Mouse (Mus musculus): ENCODE results near the gene Olfr1385.
"Not testable (repeated sequence)": the region's sequence is repeated elsewhere in the genome, so short reads cannot be mapped to it uniquely, and the experiment has no call there.

Gene Olfr1385

DNA sequence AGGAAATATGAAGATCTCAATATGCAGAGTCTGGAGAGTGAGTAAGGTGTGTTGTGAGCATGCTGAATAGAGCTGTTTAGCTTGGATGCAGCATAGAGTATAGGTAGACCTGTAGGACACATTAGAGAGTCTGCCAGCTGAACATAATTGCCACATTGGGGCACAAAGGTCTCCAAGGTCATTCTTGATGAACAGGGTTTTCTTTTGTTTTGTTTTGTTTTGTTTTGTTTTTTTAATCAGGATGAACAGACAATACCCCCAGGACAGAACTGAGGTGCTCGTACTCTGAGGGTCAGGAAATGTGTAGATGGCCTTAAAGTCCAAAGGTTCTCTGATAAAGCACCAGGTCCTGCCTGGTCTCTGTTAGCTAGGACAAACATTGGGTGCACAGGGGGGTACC, at the start of gene Olfr1385:
Gene Olfr1385, plus strand, starts transcription at position 301 of the 400 bp plus-strand sequence.
- not testable (repeated sequence) for DNase-seq

DNA sequence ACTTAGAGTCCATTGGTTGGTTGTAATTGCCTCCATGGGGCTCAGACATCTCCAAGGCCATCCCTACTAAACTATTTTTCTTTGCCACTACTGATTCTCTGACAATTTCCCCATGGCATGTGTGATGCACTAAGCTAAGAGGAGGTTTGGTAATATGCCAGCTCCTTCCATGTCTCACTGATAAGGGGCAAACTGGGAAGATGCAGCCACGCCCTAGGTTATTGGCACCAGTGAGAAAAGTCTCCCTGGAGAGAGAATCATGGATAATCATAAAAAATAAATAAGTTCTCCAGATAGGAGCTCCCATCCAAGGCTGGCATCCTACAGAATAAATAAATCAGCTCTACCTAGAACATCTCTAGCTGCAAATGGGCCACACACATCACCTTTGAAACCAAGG, 33.8 kb upstream of the Olfr1385 start, which contains the start of gene Olfr1387:
Gene Olfr1387, plus strand, starts transcription at position 301 of the 400 bp plus-strand sequence.
- no peak for DNase-seq

DNA sequence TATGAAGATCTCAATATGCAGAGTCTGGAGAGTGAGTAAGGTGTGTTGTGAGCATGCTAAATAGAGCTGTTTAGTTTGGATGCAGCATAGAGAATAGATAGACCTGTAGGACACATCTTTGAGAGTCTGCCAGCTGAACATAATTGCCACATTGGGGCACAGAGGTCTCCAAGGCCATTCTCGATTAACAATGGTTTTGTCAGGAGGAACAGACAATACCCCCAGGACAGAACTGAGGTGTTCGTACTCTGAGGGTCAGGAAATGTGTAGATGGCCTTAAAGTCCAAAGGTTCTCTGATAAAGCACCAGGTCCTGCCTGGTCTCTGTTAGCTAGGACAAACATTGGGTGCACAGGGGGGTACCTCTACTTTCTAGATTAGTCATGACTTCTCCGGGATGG, 24.1 kb upstream of the Olfr1385 start, which contains the start of gene Olfr1386:
Gene Olfr1386, plus strand, starts transcription at position 301 of the 400 bp plus-strand sequence.
- DNase-seq, result not testable (repeated sequence)

DNA sequence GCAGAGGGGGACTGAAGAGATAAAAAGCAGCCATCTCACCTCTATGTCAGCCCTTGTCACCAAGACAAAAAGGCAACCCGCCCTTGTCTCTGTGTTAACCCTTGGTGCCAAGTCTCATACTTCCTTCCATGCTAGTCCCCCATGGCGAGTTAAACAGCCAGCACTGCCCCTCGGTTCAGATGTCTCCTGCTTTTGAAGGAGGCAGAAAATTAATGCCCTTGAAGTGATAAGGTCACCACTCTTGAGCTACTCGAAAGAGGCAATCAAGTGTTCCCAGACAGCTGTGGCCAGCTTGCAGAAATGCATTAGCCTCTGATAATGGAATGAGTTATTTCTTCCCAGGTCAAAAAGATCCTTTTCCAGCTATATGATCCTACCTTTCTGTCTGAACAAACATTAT, 2.9 kb upstream of the Olfr1385 start:
- no peak for DNase-seq

DNA sequence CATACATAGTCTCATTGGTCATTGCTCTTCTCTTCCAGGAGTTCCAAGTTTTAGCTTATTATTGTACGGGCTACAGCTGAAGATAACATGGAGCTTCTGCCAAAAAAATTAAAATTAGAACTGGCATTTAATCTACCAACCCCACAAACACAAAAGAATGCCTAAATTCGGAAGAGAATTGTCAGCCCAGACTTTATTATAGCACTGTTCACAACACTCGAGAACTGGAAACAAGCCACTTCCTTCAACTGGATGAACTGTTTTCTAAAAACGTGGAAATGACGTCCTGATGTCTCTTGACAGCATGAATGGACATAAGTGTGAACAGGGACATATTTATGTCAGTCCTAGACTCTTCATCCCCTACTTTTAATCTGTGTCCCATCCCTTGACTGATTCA, 29.2 kb downstream of the Olfr1385 start:
- DNase-seq, result no peak

DNA sequence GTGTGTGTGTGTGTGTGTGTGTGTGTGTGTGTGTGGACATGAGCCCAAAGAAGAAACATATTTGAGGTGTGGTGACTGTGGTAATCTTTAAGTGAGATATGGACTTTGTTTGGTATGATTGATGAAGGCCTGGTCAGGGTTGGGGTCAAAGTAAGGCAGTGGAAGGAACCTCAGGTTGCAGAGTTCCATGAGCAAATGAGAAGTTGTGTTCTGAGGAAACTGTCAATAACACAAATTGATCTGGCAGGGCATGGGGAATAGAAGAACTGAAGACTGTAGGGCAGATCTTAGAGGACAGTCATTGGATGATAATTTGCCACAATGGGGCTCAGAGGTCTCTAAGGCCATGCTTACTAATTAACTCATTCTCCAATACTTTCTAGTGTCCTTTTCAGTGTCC, 30.5 kb downstream of the Olfr1385 start, which contains the start of gene Olfr1383:
Gene Olfr1383, plus strand, starts transcription at position 301 of the 400 bp plus-strand sequence.
- DNase-seq, result no peak

DNA sequence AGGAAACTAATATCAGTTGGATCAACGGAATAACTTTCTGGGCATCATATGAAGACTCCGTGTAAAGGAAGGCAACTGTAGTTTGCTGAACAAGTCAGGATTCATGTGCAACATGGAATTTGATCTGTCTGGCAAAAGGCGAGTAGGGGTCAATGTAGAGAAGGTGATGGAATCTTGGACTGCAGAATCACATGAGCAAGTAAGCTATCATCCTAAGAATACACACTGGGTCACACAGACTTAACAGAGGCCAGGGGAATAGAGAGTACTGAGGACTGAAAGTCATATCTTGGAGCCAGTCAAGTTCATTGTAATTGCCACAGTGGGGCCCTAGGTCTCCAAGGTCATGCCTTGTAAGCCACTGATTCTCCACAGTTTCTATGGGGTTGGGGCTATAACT, 39.1 kb downstream of the Olfr1385 start, which contains the start of gene Olfr1382:
Gene Olfr1382, plus strand, starts transcription at position 301 of the 400 bp plus-strand sequence.
- no peak for DNase-seq

DNA sequence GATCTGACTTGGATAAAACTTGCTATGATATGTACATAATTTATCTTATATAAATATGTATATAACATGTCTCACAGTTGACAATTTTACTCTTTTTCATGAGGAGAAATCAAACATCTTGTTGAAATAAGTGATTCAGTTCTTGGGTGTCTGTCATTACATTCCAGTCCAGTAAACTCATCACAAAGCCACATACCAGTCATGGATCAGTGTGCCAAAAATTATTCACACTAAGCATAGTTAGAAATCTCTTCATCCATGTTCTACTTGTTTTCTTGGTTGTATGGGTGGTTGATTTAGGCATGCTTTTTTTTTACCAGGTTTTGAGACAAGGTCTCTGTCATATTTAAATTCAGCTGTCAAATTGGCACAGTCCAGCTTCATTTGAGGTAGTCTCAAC, 43.9 kb downstream of the Olfr1385 start:
- no peak for DNase-seq

DNA sequence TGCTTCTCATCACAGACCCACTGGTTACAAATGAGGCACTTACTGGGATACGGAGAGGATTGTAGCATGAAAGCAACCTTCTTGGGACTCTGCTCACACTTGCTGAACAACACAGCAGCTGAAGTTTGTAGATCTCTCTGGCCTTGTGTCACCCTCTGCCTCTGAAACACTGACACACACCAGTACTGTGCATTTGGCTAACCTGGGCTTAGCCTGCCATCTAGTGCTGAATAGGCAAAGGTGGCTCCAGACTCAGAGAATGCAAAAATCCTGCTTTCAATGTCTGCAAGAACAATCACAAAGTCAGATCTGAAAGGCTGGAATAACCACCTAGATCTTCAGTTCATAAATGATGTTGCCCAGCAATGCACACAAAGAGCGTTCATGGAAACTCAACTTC, 47.8 kb downstream of the Olfr1385 start:
- not testable (repeated sequence) for DNase-seq

DNA sequence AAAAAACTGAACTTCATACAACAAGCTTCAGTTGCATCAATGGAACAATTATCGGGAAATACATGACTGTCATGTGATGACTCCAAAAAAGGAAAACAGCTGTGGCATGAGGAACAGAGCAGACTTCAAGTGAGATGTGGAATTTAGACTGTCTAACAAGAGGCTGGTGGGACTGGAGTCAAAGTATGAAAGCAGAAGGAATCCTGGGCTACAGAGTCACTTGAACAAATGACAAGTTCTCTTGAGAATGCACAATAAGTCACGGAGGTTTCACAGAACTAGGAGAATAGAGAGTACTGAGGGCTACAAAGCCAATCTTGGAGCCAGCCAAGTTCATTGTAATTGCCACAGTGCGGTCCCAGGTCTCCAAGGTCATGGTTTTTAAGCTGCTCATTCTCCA, 54.3 kb downstream of the Olfr1385 start, which contains the start of gene Olfr1381:
Gene Olfr1381, plus strand, starts transcription at position 301 of the 400 bp plus-strand sequence.
- DNase-seq, result not testable (repeated sequence)
